Mouse (Mus musculus): ENCODE measurements at regions not wholly inside any gene's neighbourhood (a gene's known extent, or its start where the extent isn't known, plus 50 kb on each side); places are given as distances from the start of the nearest gene placed in this dataset.

GRCm38 (mm10) chr3:21564847-21565485 lies 511.5 kb upstream of the Tbl1xr1 start:
- H3K9me3 ChIP-seq (ENCODE audit: control insufficient read depth, insufficient read depth, low read depth, low read length), result no peaks in the 10 kb centered on the region
- no peaks in the 10 kb centered on the region for H3K36me3 ChIP-seq (ENCODE audit: control insufficient read depth, insufficient read depth, low read length, poor library complexity, severe bottlenecking)
- in situ Hi-C loops (cut with MboI; ENCODE audit: low sequenced_read_pairs in 2 of 2, unreplicated experiment in 2 of 2), result no loop called here
- DNase-seq (ENCODE audit: low read depth, low spot score), result no peak
- no peak overlapping the region for H3K27ac ChIP-seq (ENCODE audit: insufficient read depth, low read depth, low read length, poor library complexity, severe bottlenecking)
- H3K4me1 ChIP-seq (ENCODE audit: control insufficient read depth in 2 of 2, insufficient read depth in 2 of 2, low read length in 2 of 2, poor library complexity in 1 of 2), result no peaks in the 10 kb centered on the region
- no peak overlapping the region for H3K4me3 ChIP-seq (ENCODE audit: insufficient read depth in 1 of 2, low read depth in 1 of 2, low read length in 2 of 2, poor library complexity in 1 of 2, severe bottlenecking in 1 of 2)
- TF ChIP-seq ZC3H11A (IDR thresholded peaks at IDR 0.05; ENCODE audit: borderline replicate concordance, low read depth, low read length) (no peak), CHD2 (IDR thresholded peaks at IDR 0.05; ENCODE audit: low read depth, low read length) (no peak), MAFK (IDR thresholded peaks at IDR 0.05; ENCODE audit: insufficient read depth, low read depth, low read length) (no peak), ZNF384 (IDR thresholded peaks at IDR 0.05; ENCODE audit: low read depth, low read length) (no peak), HCFC1 (IDR thresholded peaks at IDR 0.05; ENCODE audit: borderline replicate concordance, insufficient read depth, low read length) (no peak)
- H3K9ac ChIP-seq (ENCODE audit: insufficient read depth, low read depth, low read length, poor library complexity, severe bottlenecking), result no peak overlapping the region

- no peaks in the 10 kb centered on the region for H3K4me1 ChIP-seq (ENCODE audit: control insufficient read depth in 2 of 2, insufficient read depth in 2 of 2, low read length in 2 of 2, poor library complexity in 1 of 2)
- in situ Hi-C loops (cut with MboI; ENCODE audit: low sequenced_read_pairs in 2 of 2, unreplicated experiment in 2 of 2), result no loop called here
These were observed 506.7 kb upstream of the Tbl1xr1 start for GRCm38 (mm10) chr3:21569721-21570120.

GRCm38 (mm10) chr3:21578635-21579034 lies 497.8 kb upstream of the Tbl1xr1 start:
- TF ChIP-seq MAFK (IDR thresholded peaks at IDR 0.05; ENCODE audit: insufficient read depth, low read depth, low read length) (no peak), ZC3H11A (IDR thresholded peaks at IDR 0.05; ENCODE audit: borderline replicate concordance, low read depth, low read length) (no peak), HCFC1 (IDR thresholded peaks at IDR 0.05; ENCODE audit: borderline replicate concordance, insufficient read depth, low read length) (no peak), CHD2 (IDR thresholded peaks at IDR 0.05; ENCODE audit: low read depth, low read length) (no peak), ZNF384 (IDR thresholded peaks at IDR 0.05; ENCODE audit: low read depth, low read length) (no peak)
- H3K36me3 ChIP-seq (ENCODE audit: control insufficient read depth, insufficient read depth, low read length, poor library complexity, severe bottlenecking), result no peaks in the 10 kb centered on the region
- no peak for DNase-seq (ENCODE audit: low read depth, low spot score)
- H3K4me1 ChIP-seq (ENCODE audit: control insufficient read depth in 2 of 2, insufficient read depth in 2 of 2, low read length in 2 of 2, poor library complexity in 1 of 2), result no peaks in the 10 kb centered on the region
- H3K27ac ChIP-seq (ENCODE audit: insufficient read depth, low read depth, low read length, poor library complexity, severe bottlenecking), result no peak overlapping the region
- no peak overlapping the region for H3K4me3 ChIP-seq (ENCODE audit: insufficient read depth in 1 of 2, low read depth in 1 of 2, low read length in 2 of 2, poor library complexity in 1 of 2, severe bottlenecking in 1 of 2)
- no peak overlapping the region for H3K9ac ChIP-seq (ENCODE audit: insufficient read depth, low read depth, low read length, poor library complexity, severe bottlenecking)
- no peaks in the 10 kb centered on the region for H3K9me3 ChIP-seq (ENCODE audit: control insufficient read depth, insufficient read depth, low read depth, low read length)
- in situ Hi-C loops (cut with MboI; ENCODE audit: low sequenced_read_pairs in 2 of 2, unreplicated experiment in 2 of 2), result no loop called here

More at GRCm38 (mm10) chr3:21569721-21570120, 506.7 kb upstream of the Tbl1xr1 start:
- no peaks in the 10 kb centered on the region for H3K9me3 ChIP-seq (ENCODE audit: control insufficient read depth, insufficient read depth, low read depth, low read length)
- H3K36me3 ChIP-seq (ENCODE audit: control insufficient read depth, insufficient read depth, low read length, poor library complexity, severe bottlenecking), result no peaks in the 10 kb centered on the region
- no peak overlapping the region for H3K27ac ChIP-seq (ENCODE audit: insufficient read depth, low read depth, low read length, poor library complexity, severe bottlenecking)
- TF ChIP-seq ZNF384 (IDR thresholded peaks at IDR 0.05; ENCODE audit: low read depth, low read length), result no peak
- no peak for TF ChIP-seq CHD2 (IDR thresholded peaks at IDR 0.05; ENCODE audit: low read depth, low read length)
- no peak for TF ChIP-seq MAFK (IDR thresholded peaks at IDR 0.05; ENCODE audit: insufficient read depth, low read depth, low read length)
- TF ChIP-seq ZC3H11A (IDR thresholded peaks at IDR 0.05; ENCODE audit: borderline replicate concordance, low read depth, low read length), result no peak
- no peak for TF ChIP-seq HCFC1 (IDR thresholded peaks at IDR 0.05; ENCODE audit: borderline replicate concordance, insufficient read depth, low read length)
- DNase-seq (ENCODE audit: low read depth, low spot score), result no peak
- no peak overlapping the region for H3K4me3 ChIP-seq (ENCODE audit: insufficient read depth in 1 of 2, low read depth in 1 of 2, low read length in 2 of 2, poor library complexity in 1 of 2, severe bottlenecking in 1 of 2)
- no peak overlapping the region for H3K9ac ChIP-seq (ENCODE audit: insufficient read depth, low read depth, low read length, poor library complexity, severe bottlenecking)

DNA sequence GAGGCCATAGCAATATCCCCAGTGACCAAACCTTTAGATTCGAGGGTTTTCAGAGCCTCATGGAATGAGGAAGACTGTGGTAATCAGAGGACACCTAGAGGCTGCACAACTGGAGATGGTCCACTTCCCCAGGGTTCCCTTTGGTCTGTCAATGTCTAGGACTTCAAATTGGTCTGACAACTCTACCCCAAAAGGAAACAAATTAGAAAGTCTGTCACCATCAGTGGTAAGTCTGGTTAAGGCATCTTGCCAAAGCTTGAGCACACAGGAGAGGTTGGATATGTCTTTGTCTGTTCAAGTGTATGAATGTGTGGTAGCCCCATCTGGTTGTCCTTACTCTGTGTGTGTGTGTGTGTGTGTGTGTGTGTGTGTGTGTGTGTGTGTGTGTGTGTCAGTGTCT lies 494.3 kb upstream of the Tbl1xr1 start:
- Histone ChIP-seq H3K4me1 (ENCODE audit: control insufficient read depth in 2 of 2, insufficient read depth in 2 of 2, low read length in 2 of 2, poor library complexity in 1 of 2) (no peaks in the 10 kb centered on the region), H3K9me3 (ENCODE audit: control insufficient read depth, insufficient read depth, low read depth, low read length) (no peaks in the 10 kb centered on the region), H3K9ac (ENCODE audit: insufficient read depth, low read depth, low read length, poor library complexity, severe bottlenecking) (no peak overlapping the region), H3K36me3 (ENCODE audit: control insufficient read depth, insufficient read depth, low read length, poor library complexity, severe bottlenecking) (no peaks in the 10 kb centered on the region), H3K27ac (ENCODE audit: insufficient read depth, low read depth, low read length, poor library complexity, severe bottlenecking) (no peak overlapping the region), H3K4me3 (ENCODE audit: insufficient read depth in 1 of 2, low read depth in 1 of 2, low read length in 2 of 2, poor library complexity in 1 of 2, severe bottlenecking in 1 of 2) (no peak overlapping the region)
- DNase-seq (ENCODE audit: low read depth, low spot score), result no peak
- in situ Hi-C loops (cut with MboI; ENCODE audit: low sequenced_read_pairs in 2 of 2, unreplicated experiment in 2 of 2), result no loop called here
- no peak for TF ChIP-seq MAFK (IDR thresholded peaks at IDR 0.05; ENCODE audit: insufficient read depth, low read depth, low read length)
- no peak for TF ChIP-seq ZC3H11A (IDR thresholded peaks at IDR 0.05; ENCODE audit: borderline replicate concordance, low read depth, low read length)
- TF ChIP-seq HCFC1 (IDR thresholded peaks at IDR 0.05; ENCODE audit: borderline replicate concordance, insufficient read depth, low read length), result no peak
- no peak for TF ChIP-seq CHD2 (IDR thresholded peaks at IDR 0.05; ENCODE audit: low read depth, low read length)
- TF ChIP-seq ZNF384 (IDR thresholded peaks at IDR 0.05; ENCODE audit: low read depth, low read length), result no peak

All from ES-E14 (cell line).